Mouse (Mus musculus): ENCODE measurements around the gene Triobp. TPM values are rescaled to one million over a fixed set of nuclear protein-coding genes. Genes with fewer than 3 reads are reported as not detected.
"Not testable (repeated sequence)": the region's sequence is repeated elsewhere in the genome, so short reads cannot be mapped to it uniquely, and the experiment has no call there.

The Triobp gene
- polyA plus RNA-seq, 1 experiment from 2014 or later = 37.4 TPM

- Histone ChIP-seq H3K36me3 (replicated peaks; ENCODE audit: control insufficient read depth, insufficient read depth) (peaks cover 76% of the 10 kb centered on the region), H3K27me3 (ENCODE audit: control insufficient read depth, insufficient read depth, low read length) (no peaks in the 10 kb centered on the region), H3K4me1 (replicated peaks; ENCODE audit: control insufficient read depth, insufficient read depth, low read length) (no peaks in the 10 kb centered on the region), H3K4me2 (replicated peaks) (no peak overlapping the region), H3K9ac (no peak overlapping the region), H3K27ac (no peak overlapping the region), H3K4me3 (replicated peaks; ENCODE audit: low read length) (no peak overlapping the region), H3K9me3 (ENCODE audit: control insufficient read depth, low read length) (no peaks in the 10 kb centered on the region)
- 78% methylated on average over 7 of the region's 7 CpGs for whole genome bisulfite sequencing
- ATAC-seq (ENCODE audit: low FRiP score) = no peak
- DNase-seq (ENCODE audit: low spot score) = no peak
Observed at GRCm38 (mm10) chr15:79000357-79000791, 52.9 kb downstream of the Triobp start.

GRCm38 (mm10) chr15:79001559-79001958 lies 54.0 kb downstream of the Triobp start:
- H3K36me3 ChIP-seq (replicated peaks; ENCODE audit: control insufficient read depth, insufficient read depth) = peaks cover 78% of the 10 kb centered on the region
- no peaks in the 10 kb centered on the region for H3K27me3 ChIP-seq (ENCODE audit: control insufficient read depth, insufficient read depth, low read length)
- H3K9me3 ChIP-seq (ENCODE audit: control insufficient read depth, low read length) = no peaks in the 10 kb centered on the region
- ATAC-seq (ENCODE audit: low FRiP score) (no peak), DNase-seq (ENCODE audit: low spot score) (no peak)
- no peak overlapping the region for H3K4me2 ChIP-seq (replicated peaks)
- H3K9ac ChIP-seq = no peak overlapping the region
- no peak overlapping the region for H3K27ac ChIP-seq
- H3K4me3 ChIP-seq (replicated peaks; ENCODE audit: low read length) = no peak overlapping the region
- WGBS = 89% methylated on average over 5 of the region's 5 CpGs
- H3K4me1 ChIP-seq (replicated peaks; ENCODE audit: control insufficient read depth, insufficient read depth, low read length) = no peaks in the 10 kb centered on the region

GRCm38 (mm10) chr15:79002036-79002435 lies 54.5 kb downstream of the Triobp start:
- no peak for ATAC-seq (ENCODE audit: low FRiP score)
- DNase-seq (ENCODE audit: low spot score) = no peak

GRCm38 (mm10) chr15:79003079-79003478 lies 55.6 kb downstream of the Triobp start:
- WGBS = 88% methylated on average over 3 of the region's 3 CpGs

More at GRCm38 (mm10) chr15:79002036-79002435, 54.5 kb downstream of the Triobp start:
- Histone ChIP-seq H3K9me3 (ENCODE audit: control insufficient read depth, low read length) (no peaks in the 10 kb centered on the region), H3K4me1 (replicated peaks; ENCODE audit: control insufficient read depth, insufficient read depth, low read length) (no peaks in the 10 kb centered on the region), H3K9ac (no peak overlapping the region), H3K27me3 (ENCODE audit: control insufficient read depth, insufficient read depth, low read length) (no peaks in the 10 kb centered on the region), H3K4me2 (replicated peaks) (no peak overlapping the region), H3K36me3 (replicated peaks; ENCODE audit: control insufficient read depth, insufficient read depth) (peaks cover 83% of the 10 kb centered on the region), H3K4me3 (replicated peaks; ENCODE audit: low read length) (no peak overlapping the region), H3K27ac (no peak overlapping the region)
- 53% methylated on average over 19 of the region's 19 CpGs for WGBS

DNA sequence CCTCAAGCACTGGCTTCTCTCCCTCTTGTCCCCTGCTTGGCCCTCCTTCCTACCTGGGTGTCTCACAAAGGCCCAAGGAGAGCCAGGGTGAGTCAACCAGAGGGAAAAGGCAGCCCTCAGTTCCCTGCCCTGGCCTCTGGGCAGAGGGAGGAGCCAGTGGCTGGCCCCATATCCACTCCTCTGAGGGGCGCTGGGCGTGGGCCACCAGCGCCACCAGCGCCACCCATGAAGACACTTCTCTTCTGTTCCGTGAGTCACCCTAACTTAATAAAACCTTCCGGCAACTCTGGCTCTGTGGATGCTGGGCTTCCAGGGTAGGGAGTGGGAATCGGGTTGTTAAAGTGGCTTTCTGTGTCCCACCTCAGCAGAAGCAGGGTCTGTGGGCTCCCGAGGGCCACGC lies 58.1 kb downstream of the Triobp start:
- WGBS = 90% methylated on average over 9 of the region's 9 CpGs
- ATAC-seq (ENCODE audit: low FRiP score) = no peak
- no peaks in the 10 kb centered on the region for H3K9me3 ChIP-seq (ENCODE audit: control insufficient read depth, low read length)

More at GRCm38 (mm10) chr15:79003079-79003478, 55.6 kb downstream of the Triobp start:
- Histone ChIP-seq H3K4me3 (replicated peaks; ENCODE audit: low read length) (no peak overlapping the region), H3K4me1 (replicated peaks; ENCODE audit: control insufficient read depth, insufficient read depth, low read length) (no peaks in the 10 kb centered on the region), H3K4me2 (replicated peaks) (no peak overlapping the region), H3K36me3 (replicated peaks; ENCODE audit: control insufficient read depth, insufficient read depth) (peaks cover 88% of the 10 kb centered on the region), H3K27ac (no peak overlapping the region), H3K9me3 (ENCODE audit: control insufficient read depth, low read length) (no peaks in the 10 kb centered on the region), H3K9ac (no peak overlapping the region), H3K27me3 (ENCODE audit: control insufficient read depth, insufficient read depth, low read length) (no peaks in the 10 kb centered on the region)
- no peak for ATAC-seq (ENCODE audit: low FRiP score)
- no peak for DNase-seq (ENCODE audit: low spot score)

GRCm38 (mm10) chr15:79006638-79007037 lies 59.1 kb downstream of the Triobp start:
- H3K4me1 ChIP-seq (replicated peaks; ENCODE audit: control insufficient read depth, insufficient read depth, low read length) = no peaks in the 10 kb centered on the region
- 71% methylated on average over 3 of the region's 3 CpGs for WGBS
- no peak overlapping the region for H3K9ac ChIP-seq
- peaks cover 58% of the 10 kb centered on the region for H3K36me3 ChIP-seq (replicated peaks; ENCODE audit: control insufficient read depth, insufficient read depth)
- no peak overlapping the region for H3K27ac ChIP-seq
- no peaks in the 10 kb centered on the region for H3K27me3 ChIP-seq (ENCODE audit: control insufficient read depth, insufficient read depth, low read length)
- ATAC-seq (ENCODE audit: low FRiP score) (no peak), DNase-seq (ENCODE audit: low spot score) (no peak)
- H3K4me3 ChIP-seq (replicated peaks; ENCODE audit: low read length) = no peak overlapping the region
- H3K9me3 ChIP-seq (ENCODE audit: control insufficient read depth, low read length) = no peaks in the 10 kb centered on the region
- H3K4me2 ChIP-seq (replicated peaks) = no peak overlapping the region

More for the DNA sequence above, 58.1 kb downstream of the Triobp start:
- Histone ChIP-seq H3K9ac (no peak overlapping the region), H3K36me3 (replicated peaks; ENCODE audit: control insufficient read depth, insufficient read depth) (peaks cover 69% of the 10 kb centered on the region), H3K4me3 (replicated peaks; ENCODE audit: low read length) (no peak overlapping the region), H3K4me1 (replicated peaks; ENCODE audit: control insufficient read depth, insufficient read depth, low read length) (no peaks in the 10 kb centered on the region), H3K27ac (no peak overlapping the region), H3K4me2 (replicated peaks) (no peak overlapping the region), H3K27me3 (ENCODE audit: control insufficient read depth, insufficient read depth, low read length) (no peaks in the 10 kb centered on the region)
- no peak for DNase-seq (ENCODE audit: low spot score)

- Histone ChIP-seq H3K4me2 (replicated peaks) (no peak overlapping the region), H3K27ac (no peak overlapping the region), H3K9me3 (ENCODE audit: control insufficient read depth, low read length) (no peaks in the 10 kb centered on the region), H3K4me3 (replicated peaks; ENCODE audit: low read length) (no peak overlapping the region), H3K9ac (no peak overlapping the region), H3K27me3 (ENCODE audit: control insufficient read depth, insufficient read depth, low read length) (no peaks in the 10 kb centered on the region), H3K4me1 (replicated peaks; ENCODE audit: control insufficient read depth, insufficient read depth, low read length) (no peaks in the 10 kb centered on the region), H3K36me3 (replicated peaks; ENCODE audit: control insufficient read depth, insufficient read depth) (peaks cover 54% of the 10 kb centered on the region)
- DNase-seq (ENCODE audit: low spot score) (no peak), ATAC-seq (ENCODE audit: low FRiP score) (no peak)
- WGBS = 95% methylated on average over 5 of the region's 5 CpGs
Observed at GRCm38 (mm10) chr15:79007059-79007458, 59.5 kb downstream of the Triobp start.

DNA sequence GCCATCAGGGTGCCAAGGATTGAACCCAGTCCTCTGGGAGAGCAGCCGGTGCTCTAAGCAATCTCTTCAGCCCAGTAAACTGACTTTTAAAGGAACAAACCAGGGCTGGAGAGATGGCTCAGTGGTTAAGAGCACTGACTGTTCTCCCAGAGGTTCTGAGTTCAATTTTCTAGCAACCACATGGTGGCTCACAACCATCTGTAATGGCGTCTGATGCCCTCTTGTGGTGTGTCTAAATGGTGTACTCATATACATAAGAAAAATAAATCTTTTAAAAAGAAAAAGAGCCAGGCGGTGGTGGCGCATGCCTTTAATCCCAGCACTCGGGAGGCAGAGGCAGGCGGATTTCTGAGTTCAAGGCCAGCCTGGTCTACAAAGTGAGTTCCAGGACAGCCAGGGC lies 60.3 kb downstream of the Triobp start:
- not testable (repeated sequence) for H3K27me3 ChIP-seq (ENCODE audit: control insufficient read depth, insufficient read depth, low read length); H3K4me1 ChIP-seq (replicated peaks; ENCODE audit: control insufficient read depth, insufficient read depth, low read length); DNase-seq (ENCODE audit: low spot score)

DNA sequence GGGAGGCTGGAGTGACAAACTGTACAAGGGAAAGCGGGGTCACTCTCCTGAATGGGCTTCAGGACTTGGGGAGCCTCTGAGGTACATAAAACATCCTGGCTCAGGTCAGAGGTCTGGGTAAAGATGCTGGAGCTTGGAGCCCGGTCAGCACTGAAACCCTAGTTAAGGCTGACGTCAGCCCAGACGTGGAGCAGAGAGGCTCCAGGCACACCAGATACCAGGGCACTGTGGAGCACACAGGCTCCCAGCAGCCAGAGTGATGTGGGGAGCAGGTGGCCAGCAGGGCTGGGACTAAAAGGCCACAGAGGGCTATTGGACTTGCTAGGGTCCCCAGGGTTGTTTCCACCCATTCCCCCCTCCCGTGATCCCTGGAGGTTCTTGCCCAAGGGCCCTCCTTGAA lies 62.2 kb downstream of the Triobp start:
- 59% methylated on average over 5 of the region's 5 CpGs for WGBS
- H3K9me3 ChIP-seq (ENCODE audit: control insufficient read depth, low read length) = no peaks in the 10 kb centered on the region
- no peaks in the 10 kb centered on the region for H3K4me1 ChIP-seq (replicated peaks; ENCODE audit: control insufficient read depth, insufficient read depth, low read length)
- no peak overlapping the region for H3K9ac ChIP-seq
- no peak for ATAC-seq (ENCODE audit: low FRiP score)
- no peaks in the 10 kb centered on the region for H3K27me3 ChIP-seq (ENCODE audit: control insufficient read depth, insufficient read depth, low read length)
- H3K36me3 ChIP-seq (replicated peaks; ENCODE audit: control insufficient read depth, insufficient read depth) = peaks cover 27% of the 10 kb centered on the region
- H3K4me2 ChIP-seq (replicated peaks) = no peak overlapping the region
- DNase-seq (ENCODE audit: low spot score) = no peak
- no peak overlapping the region for H3K4me3 ChIP-seq (replicated peaks; ENCODE audit: low read length)
- H3K27ac ChIP-seq = no peak overlapping the region

More for the DNA sequence above, 60.3 kb downstream of the Triobp start:
- WGBS = 91% methylated on average over 6 of the region's 6 CpGs
- not testable (repeated sequence) for H3K4me2 ChIP-seq (replicated peaks); ATAC-seq (ENCODE audit: low FRiP score); H3K27ac ChIP-seq; H3K9ac ChIP-seq; H3K4me3 ChIP-seq (replicated peaks; ENCODE audit: low read length); H3K9me3 ChIP-seq (ENCODE audit: control insufficient read depth, low read length)
- H3K36me3 ChIP-seq (replicated peaks; ENCODE audit: control insufficient read depth, insufficient read depth) = peaks cover 46% of the 10 kb centered on the region

- no peak overlapping the region for H3K9ac ChIP-seq
- ATAC-seq (ENCODE audit: low FRiP score) (no peak), DNase-seq (ENCODE audit: low spot score) (no peak)
- WGBS = 33% methylated on average over 10 of the region's 10 CpGs
- no peaks in the 10 kb centered on the region for H3K9me3 ChIP-seq (ENCODE audit: control insufficient read depth, low read length)
- no peak overlapping the region for H3K4me3 ChIP-seq (replicated peaks; ENCODE audit: low read length)
- H3K4me1 ChIP-seq (replicated peaks; ENCODE audit: control insufficient read depth, insufficient read depth, low read length) = no peaks in the 10 kb centered on the region
- no peaks in the 10 kb centered on the region for H3K27me3 ChIP-seq (ENCODE audit: control insufficient read depth, insufficient read depth, low read length)
- no peak overlapping the region for H3K27ac ChIP-seq
- H3K36me3 ChIP-seq (replicated peaks; ENCODE audit: control insufficient read depth, insufficient read depth) = peaks cover 9% of the 10 kb centered on the region; the same call in 1 of the 2 replicates
- H3K4me2 ChIP-seq (replicated peaks) = no peak overlapping the region
Observed at GRCm38 (mm10) chr15:79011550-79011949, 64.0 kb downstream of the Triobp start.

Measured in hindbrain, embryonic 14.5 days (tissue).